Mouse (Mus musculus) CH12F3 (cell line): ENCODE data around the gene Arhgef11.
"Not testable (repeated sequence)": the region's sequence is repeated elsewhere in the genome, so short reads cannot be mapped to it uniquely, and the experiment has no call there.

Experiments used
- in situ Hi-C: fragments of 300-500 bp; cut with MboI; formaldehyde crosslinking; loops from 2 replicates; pipeline ENCODE4 v1.14.3; 2020; ENCODE audit warnings: low sequenced_read_pairs

Arhgef11 gene

GRCm38 (mm10) chr3:87616957-87617810 lies at the start of gene Arhgef11:
TSS of gene Arhgef11 (plus strand) at chr3:87617559.
- in situ Hi-C loops, result no loop called here

- in situ Hi-C loops, result loop anchor here (10.0 kb wide), 2 partner anchors 154 to 324 kb away; no protein-coding TSS in a partner anchor
Observed at GRCm38 (mm10) chr3:87568681-87569080, 48.7 kb upstream of the Arhgef11 start.

GRCm38 (mm10) chr3:87575766-87576165 lies 41.6 kb upstream of the Arhgef11 start:
- in situ Hi-C loops, result no loop called here

GRCm38 (mm10) chr3:87582259-87582658 lies 35.1 kb upstream of the Arhgef11 start:
- in situ Hi-C loops, result no loop called here

- in situ Hi-C loops, result no loop called here
Observed at GRCm38 (mm10) chr3:87593793-87594192, 23.6 kb upstream of the Arhgef11 start.

- in situ Hi-C loops, result not testable (repeated sequence)
Observed at GRCm38 (mm10) chr3:87595328-87595727, 22.0 kb upstream of the Arhgef11 start.

- in situ Hi-C loops, result not testable (repeated sequence)
Observed at GRCm38 (mm10) chr3:87601077-87601476, 16.3 kb upstream of the Arhgef11 start.

GRCm38 (mm10) chr3:87616354-87616753 lies 1.0 kb upstream of the Arhgef11 start:
- in situ Hi-C loops, result no loop called here

- in situ Hi-C loops, result no loop called here
Observed at GRCm38 (mm10) chr3:87617811-87618130, 412 bp downstream of the Arhgef11 start.

- in situ Hi-C loops, result no loop called here
Observed at GRCm38 (mm10) chr3:87618240-87618639, 881 bp downstream of the Arhgef11 start.

GRCm38 (mm10) chr3:87618981-87619710 lies 1.8 kb downstream of the Arhgef11 start:
- in situ Hi-C loops, result no loop called here

GRCm38 (mm10) chr3:87620218-87620891 lies 3.0 kb downstream of the Arhgef11 start:
- in situ Hi-C loops, result no loop called here

GRCm38 (mm10) chr3:87624899-87625298 lies 7.5 kb downstream of the Arhgef11 start:
- in situ Hi-C loops, result no loop called here

- in situ Hi-C loops, result no loop called here
Observed at GRCm38 (mm10) chr3:87630899-87631298, 13.5 kb downstream of the Arhgef11 start.

- in situ Hi-C loops, result no loop called here
Observed at GRCm38 (mm10) chr3:87631408-87631807, 14.0 kb downstream of the Arhgef11 start.

- in situ Hi-C loops, result no loop called here
Observed at GRCm38 (mm10) chr3:87635514-87635913, 18.2 kb downstream of the Arhgef11 start.

GRCm38 (mm10) chr3:87643453-87643852 lies 26.1 kb downstream of the Arhgef11 start:
- in situ Hi-C loops, result no loop called here

- in situ Hi-C loops, result no loop called here
Observed at GRCm38 (mm10) chr3:87646174-87646573, 28.8 kb downstream of the Arhgef11 start.

- in situ Hi-C loops, result no loop called here
Observed at GRCm38 (mm10) chr3:87649063-87649462, 31.7 kb downstream of the Arhgef11 start.

- in situ Hi-C loops, result no loop called here
Observed at GRCm38 (mm10) chr3:87658348-87658747, 41.0 kb downstream of the Arhgef11 start.

- in situ Hi-C loops, result no loop called here
Observed at GRCm38 (mm10) chr3:87659692-87660429, 42.5 kb downstream of the Arhgef11 start.
